Mouse (Mus musculus) CD4-positive, CD25-positive, alpha-beta regulatory T cell, adult 9 weeks (primary cell): ENCODE results near the gene Lasp1. TPM values are rescaled to one million over a fixed set of nuclear protein-coding genes. Genes with fewer than 3 reads are reported as not detected.

Source experiments
- polyA plus RNA-seq: library from polyadenylated mRNA; unstranded; fragments of 100-300 nt; shearing (Covaris generic); gene quantifications from one replicate; pipeline ENCODE4 v1.2.1, GENCODE M21; 2017

The Lasp1 gene
- polyA plus RNA-seq = 240 TPM

GRCm38 (mm10) chr11:97798782-97799145 lies at the start of gene Lasp1:
TSS of gene Lasp1 (plus strand) at chr11:97799000.

GRCm38 (mm10) chr11:97766154-97766881 lies 32.5 kb upstream of the Lasp1 start, which contains the start of gene Cwc25:
TSS of gene Cwc25 (minus strand) at chr11:97766556.

GRCm38 (mm10) chr11:97775808-97776496 lies 22.8 kb upstream of the Lasp1 start, which contains the start of gene 1700001P01Rik:
TSS of gene 1700001P01Rik (minus strand) at chr11:97775918.

GRCm38 (mm10) chr11:97781832-97782563 lies 16.8 kb upstream of the Lasp1 start, which contains the start of gene Rpl23:
TSS of gene Rpl23 (minus strand) at chr11:97782437.

GRCm38 (mm10) chr11:97840539-97840954 lies 41.7 kb downstream of the Lasp1 start, which contains the start of gene B230217C12Rik:
TSS of gene B230217C12Rik (plus strand) at chr11:97840780.

GRCm38 (mm10) chr11:97883918-97884600 lies 85.3 kb downstream of the Lasp1 start, which contains the start of gene Fbxo47:
TSS of gene Fbxo47 (minus strand) at chr11:97884154.

Other genes with a start within 250 kb of the Lasp1 start
- gene Srcin1, start 222.8 kb upstream of the Lasp1 start, polyA plus RNA-seq = not detected
- 0.73 TPM for gene Epop, start 169.3 kb upstream of the Lasp1 start, polyA plus RNA-seq
- gene Mllt6, start 135.6 kb upstream of the Lasp1 start, polyA plus RNA-seq = 10.3 TPM
- gene Cisd3, start 113.2 kb upstream of the Lasp1 start, polyA plus RNA-seq = 93.6 TPM
- gene Pcgf2, start 98.5 kb upstream of the Lasp1 start, polyA plus RNA-seq = 1.8 TPM
- 537 TPM for gene Psmb3, start 95.6 kb upstream of the Lasp1 start, polyA plus RNA-seq
- gene Pip4k2b, start 54.3 kb upstream of the Lasp1 start, polyA plus RNA-seq = 2.0 TPM
- 32.5 TPM for gene Cwc25, start 32.4 kb upstream of the Lasp1 start, polyA plus RNA-seq
- gene 1700001P01Rik, start 23.1 kb upstream of the Lasp1 start, polyA plus RNA-seq = not detected
- 695 TPM for gene Rpl23, start 16.6 kb upstream of the Lasp1 start, polyA plus RNA-seq
- gene B230217C12Rik, start 41.8 kb downstream of the Lasp1 start, polyA plus RNA-seq = 0.77 TPM
- 1.1 TPM for gene Fbxo47, start 85.2 kb downstream of the Lasp1 start, polyA plus RNA-seq
- gene Plxdc1, start 187.4 kb downstream of the Lasp1 start, polyA plus RNA-seq = 1.4 TPM
- 139 TPM for gene Arl5c, start 197.2 kb downstream of the Lasp1 start, polyA plus RNA-seq
- 4.9 TPM for gene Cacnb1, start 224.0 kb downstream of the Lasp1 start, polyA plus RNA-seq
- gene Rpl19, start 227.7 kb downstream of the Lasp1 start, polyA plus RNA-seq = 2,039 TPM